Mouse (Mus musculus): ENCODE measurements around the gene Sema5b. TPM values are rescaled to one million over a fixed set of nuclear protein-coding genes. Genes with fewer than 3 reads are reported as not detected.

Gene Sema5b
- total and polyA plus RNA-seq, 3 experiments = not detected

- no peak for DNase-seq (ENCODE audit: low read depth, low spot score)
- Histone ChIP-seq H3K27ac (ENCODE audit: control insufficient read depth, low read depth, low read length) (no peak overlapping the region), H3K27me3 (ENCODE audit: control insufficient read depth in 1 of 2, insufficient read depth in 2 of 2, low read length in 2 of 2) (no peaks in the 10 kb centered on the region), H3K4me3 (ENCODE audit: control insufficient read depth in 1 of 2, insufficient read depth in 1 of 2, low read depth in 2 of 2, low read length in 2 of 2) (no peak overlapping the region), H3K36me3 (ENCODE audit: control insufficient read depth in 1 of 2, insufficient read depth in 2 of 2, low read length in 2 of 2) (no peaks in the 10 kb centered on the region), H3K4me1 (ENCODE audit: control insufficient read depth in 1 of 2, insufficient read depth in 2 of 2, low read length in 2 of 2) (no peaks in the 10 kb centered on the region), H3K9me3 (replicated peaks; ENCODE audit: insufficient read depth, low read length) (no peaks in the 10 kb centered on the region), H3K9ac (ENCODE audit: control insufficient read depth, low read depth, low read length, poor library complexity, severe bottlenecking) (no peak overlapping the region), H3K79me2 (ENCODE audit: control insufficient read depth, insufficient read depth, low read length, poor library complexity) (no peaks in the 10 kb centered on the region)
- TF ChIP-seq CHD1 (IDR thresholded peaks at IDR 0.05; ENCODE audit: low read depth, low read length) (no peak), POLR2AphosphoS2 (IDR thresholded peaks at IDR 0.05; ENCODE audit: low read length) (no peak), JUND (IDR thresholded peaks at IDR 0.05; ENCODE audit: low read depth, low read length) (no peak), ZC3H11A (IDR thresholded peaks at IDR 0.05; ENCODE audit: low read depth, low read length) (no peak), USF1 (IDR thresholded peaks at IDR 0.05; ENCODE audit: low read depth, low read length) (no peak), CTCF (IDR thresholded peaks at IDR 0.05 in 2 of 3, conservative IDR thresholded peaks at IDR 0.05 in 1 of 3; ENCODE audit: control insufficient read depth in 1 of 3, insufficient read depth in 1 of 3, low read depth in 2 of 3, low read length in 3 of 3, poor library complexity in 1 of 3, severe bottlenecking in 1 of 3) (no peak), TAL1 (IDR thresholded peaks at IDR 0.05; ENCODE audit: low read length) (no peak), MYB (IDR thresholded peaks at IDR 0.05; ENCODE audit: low read depth, low read length) (no peak), MYC (IDR thresholded peaks at IDR 0.05; ENCODE audit: low read depth, low read length) (no peak), GATA1 (IDR thresholded peaks at IDR 0.05; ENCODE audit: low read depth, low read length) (no peak), UBTF (IDR thresholded peaks at IDR 0.05; ENCODE audit: borderline replicate concordance, insufficient read depth, low read depth, low read length) (no peak), TCF12 (IDR thresholded peaks at IDR 0.05; ENCODE audit: low read depth, low read length) (no peak), TBP (IDR thresholded peaks at IDR 0.05; ENCODE audit: low read depth, low read length) (no peak)
Measured at GRCm38 (mm10) chr16:35639505-35639904, 98.6 kb downstream of the Sema5b start.

- Histone ChIP-seq H3K36me3 (ENCODE audit: control insufficient read depth in 1 of 2, insufficient read depth in 2 of 2, low read length in 2 of 2) (no peaks in the 10 kb centered on the region), H3K27me3 (ENCODE audit: control insufficient read depth in 1 of 2, insufficient read depth in 2 of 2, low read length in 2 of 2) (no peaks in the 10 kb centered on the region), H3K9me3 (replicated peaks; ENCODE audit: insufficient read depth, low read length) (no peaks in the 10 kb centered on the region), H3K4me1 (ENCODE audit: control insufficient read depth in 1 of 2, insufficient read depth in 2 of 2, low read length in 2 of 2) (no peaks in the 10 kb centered on the region), H3K9ac (ENCODE audit: control insufficient read depth, low read depth, low read length, poor library complexity, severe bottlenecking) (no peak overlapping the region), H3K79me2 (ENCODE audit: control insufficient read depth, insufficient read depth, low read length, poor library complexity) (no peaks in the 10 kb centered on the region), H3K4me3 (ENCODE audit: control insufficient read depth in 1 of 2, insufficient read depth in 1 of 2, low read depth in 2 of 2, low read length in 2 of 2) (no peak overlapping the region), H3K27ac (ENCODE audit: control insufficient read depth, low read depth, low read length) (no peak overlapping the region)
- DNase-seq (ENCODE audit: low read depth, low spot score) = no peak
- TF ChIP-seq UBTF (IDR thresholded peaks at IDR 0.05; ENCODE audit: borderline replicate concordance, insufficient read depth, low read depth, low read length) (no peak), POLR2AphosphoS5 (IDR thresholded peaks at IDR 0.05; ENCODE audit: borderline replicate concordance, low read depth, low read length) (no peak)
Measured at GRCm38 (mm10) chr16:35648862-35649261, 107.9 kb downstream of the Sema5b start.

DNA sequence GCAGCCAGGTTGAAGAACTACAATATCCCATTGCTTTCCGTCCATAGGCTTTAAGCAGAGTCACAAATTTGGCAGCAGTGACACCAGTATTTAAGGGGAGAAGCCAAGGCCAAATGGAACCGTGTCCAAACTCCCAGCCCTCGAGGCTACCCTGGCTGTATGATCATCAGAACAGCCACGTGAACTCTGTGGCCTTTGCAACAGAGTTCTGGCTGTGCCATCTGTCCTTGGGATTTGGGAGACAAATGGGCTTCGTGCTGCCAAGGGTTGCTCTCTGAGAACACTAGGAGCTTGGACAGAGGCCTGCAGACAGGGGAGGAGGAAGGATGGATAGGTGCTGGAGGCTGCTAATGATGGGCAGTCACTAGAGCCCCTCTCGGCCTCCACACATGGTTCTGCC lies 111.3 kb downstream of the Sema5b start:
- DNase-seq (ENCODE audit: low read depth, low spot score) = no peak
- Histone ChIP-seq H3K9me3 (replicated peaks; ENCODE audit: insufficient read depth, low read length) (no peaks in the 10 kb centered on the region), H3K36me3 (ENCODE audit: control insufficient read depth in 1 of 2, insufficient read depth in 2 of 2, low read length in 2 of 2) (no peaks in the 10 kb centered on the region), H3K4me1 (ENCODE audit: control insufficient read depth in 1 of 2, insufficient read depth in 2 of 2, low read length in 2 of 2) (no peaks in the 10 kb centered on the region), H3K9ac (ENCODE audit: control insufficient read depth, low read depth, low read length, poor library complexity, severe bottlenecking) (no peak overlapping the region), H3K79me2 (ENCODE audit: control insufficient read depth, insufficient read depth, low read length, poor library complexity) (no peaks in the 10 kb centered on the region), H3K27ac (ENCODE audit: control insufficient read depth, low read depth, low read length) (no peak overlapping the region), H3K27me3 (ENCODE audit: control insufficient read depth in 1 of 2, insufficient read depth in 2 of 2, low read length in 2 of 2) (no peaks in the 10 kb centered on the region), H3K4me3 (ENCODE audit: control insufficient read depth in 1 of 2, insufficient read depth in 1 of 2, low read depth in 2 of 2, low read length in 2 of 2) (no peak overlapping the region)
- no peak for TF ChIP-seq POLR2AphosphoS2 (IDR thresholded peaks at IDR 0.05; ENCODE audit: low read length)
- no peak for TF ChIP-seq MAX (IDR thresholded peaks at IDR 0.05; ENCODE audit: low read length)
